Mouse (Mus musculus) layer of hippocampus, adult 8-10 months (tissue): ENCODE results near the gene Hist1h3e. TPM values are rescaled to one million over a fixed set of nuclear protein-coding genes. Genes with fewer than 3 reads are reported as not detected.

Experiments used
- DNase-seq, 2 experiments: peaks; one replicate each; pipeline ENCODE4 v3.0.0; 2022; ENCODE audit warnings: low spot score in 2 of 2
- microRNA-seq, 2 experiments: library from miRNA; unstranded; fragments of <30 nt; microRNA quantifications; one replicate each; pipeline ENCODE4 v1.2.0; 2022
- total RNA-seq, 4 experiments: library from RNA; stranded (reverse); gene quantifications; 2 replicates each; pipeline ENCODE4 v1.2.4; 2022

Gene Hist1h3e
- total RNA-seq, 4 experiments from 2014 or later = 34.8 to 43.2 (median 40.0) TPM

DNA sequence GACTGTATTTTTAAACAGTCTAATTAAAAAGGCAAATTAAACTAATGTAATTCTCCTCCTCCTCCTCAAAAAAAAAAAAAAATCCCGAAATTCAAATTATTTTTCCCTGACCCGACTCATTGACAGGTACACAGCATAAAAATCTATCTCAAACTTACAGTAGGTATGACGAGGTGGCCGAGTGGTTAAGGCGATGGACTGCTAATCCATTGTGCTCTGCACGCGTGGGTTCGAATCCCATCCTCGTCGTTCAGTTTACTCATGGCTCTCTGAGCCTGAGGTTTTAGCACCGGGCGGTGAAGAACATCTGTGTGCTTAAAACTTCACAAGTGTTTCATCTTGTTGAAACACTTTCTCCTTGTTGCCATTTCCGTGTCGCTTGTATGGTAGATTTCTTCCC is 40.5 kb downstream of the Hist1h3e start:
- DNase-seq = peak in 1 of 2 experiments; percentile 83

DNA sequence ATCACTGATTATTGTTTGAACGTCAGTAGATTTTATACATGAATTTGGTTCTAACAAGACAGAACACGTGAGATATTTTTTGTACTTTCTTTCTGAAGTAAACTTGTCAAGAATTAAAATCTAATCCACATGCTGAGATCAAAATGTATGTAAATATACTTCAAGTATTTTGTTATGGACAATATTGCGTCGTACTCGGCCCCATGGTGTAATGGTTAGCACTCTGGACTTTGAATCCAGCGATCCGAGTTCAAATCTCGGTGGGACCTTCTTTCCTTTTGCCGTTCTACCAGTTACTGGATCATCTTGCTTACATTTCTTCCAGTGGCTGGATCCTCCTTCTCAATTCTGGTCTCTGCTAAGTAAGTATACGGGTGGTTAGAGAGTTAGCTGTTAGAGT is 42.8 kb downstream of the Hist1h3e start:
- peak; percentile 68 to 87 for DNase-seq

- DNase-seq = peak; percentile 60 to 88
These were observed 43.3 kb downstream of the Hist1h3e start for GRCm38 (mm10) chr13:23518885-23519284.

- no peak for DNase-seq
These were observed 43.9 kb downstream of the Hist1h3e start for GRCm38 (mm10) chr13:23518295-23518603.

DNA sequence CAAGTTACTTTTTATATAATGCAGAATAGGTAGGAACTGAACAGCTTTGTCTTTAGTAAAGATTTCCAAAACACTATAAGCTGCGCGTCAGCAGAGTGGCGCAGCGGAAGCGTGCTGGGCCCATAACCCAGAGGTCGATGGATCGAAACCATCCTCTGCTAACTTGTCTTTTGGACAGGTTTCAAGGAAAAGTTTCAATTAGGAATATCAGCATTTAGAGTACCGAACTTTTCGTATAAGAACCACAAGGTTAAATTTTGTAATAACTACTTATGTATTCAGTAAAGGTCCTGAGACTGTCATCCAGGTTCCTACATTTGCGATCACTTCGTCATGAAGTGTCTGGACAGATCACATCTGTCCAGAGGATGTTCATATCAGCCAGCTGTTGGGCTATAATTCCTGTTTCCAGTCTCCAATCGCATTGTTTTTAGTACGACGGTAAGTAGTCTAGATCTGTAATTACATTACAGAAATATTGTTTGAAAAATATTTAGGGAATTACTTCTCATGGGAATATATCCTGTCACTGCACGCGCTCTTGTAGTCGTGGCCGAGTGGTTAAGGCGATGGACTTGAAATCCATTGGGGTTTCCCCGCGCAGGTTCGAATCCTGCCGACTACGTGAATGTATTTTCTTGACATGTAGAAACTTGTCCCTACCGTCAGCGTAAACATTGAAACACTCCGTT is 44.4 kb downstream of the Hist1h3e start:
- DNase-seq = peak; percentile 87 to 96

DNA sequence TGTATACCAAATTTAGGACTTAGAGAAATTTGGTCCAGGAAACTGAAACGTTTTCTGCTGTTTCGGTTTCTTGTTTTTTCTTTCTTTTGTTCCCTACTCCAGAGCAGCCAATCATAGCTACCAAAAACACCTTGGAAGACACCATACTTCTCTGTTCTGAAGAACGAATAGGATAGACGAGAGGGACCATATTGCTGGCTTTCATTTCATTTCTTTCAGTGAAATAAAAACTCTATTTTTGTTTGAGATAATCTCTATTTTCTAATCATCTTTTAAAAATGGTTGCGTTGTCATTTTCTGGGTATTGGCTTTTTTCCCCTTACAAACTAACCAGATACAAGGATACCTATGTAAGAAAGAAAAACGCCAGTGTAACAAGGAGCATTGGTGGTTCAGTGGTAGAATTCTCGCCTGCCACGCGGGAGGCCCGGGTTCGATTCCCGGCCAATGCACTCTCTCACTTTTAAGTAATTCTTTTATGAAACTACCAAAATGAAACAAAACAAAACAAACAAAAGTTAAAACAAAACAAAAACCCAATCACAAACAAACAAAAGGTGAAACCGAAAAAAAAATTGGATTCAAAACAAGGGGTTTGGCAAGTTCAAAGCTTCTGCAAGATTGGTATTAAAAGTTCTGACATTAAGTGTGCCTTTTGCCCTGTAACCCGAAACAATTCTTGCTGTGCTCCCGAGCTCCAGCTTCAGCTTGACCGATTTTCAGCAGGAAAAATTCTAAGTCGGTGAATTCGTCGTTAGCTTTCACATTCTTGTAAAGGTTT is 45.2 kb downstream of the Hist1h3e start:
- peak in 1 of 2 experiments; percentile 73 for DNase-seq

- DNase-seq = no peak
These were observed 46.1 kb downstream of the Hist1h3e start for GRCm38 (mm10) chr13:23515826-23516620.

DNA sequence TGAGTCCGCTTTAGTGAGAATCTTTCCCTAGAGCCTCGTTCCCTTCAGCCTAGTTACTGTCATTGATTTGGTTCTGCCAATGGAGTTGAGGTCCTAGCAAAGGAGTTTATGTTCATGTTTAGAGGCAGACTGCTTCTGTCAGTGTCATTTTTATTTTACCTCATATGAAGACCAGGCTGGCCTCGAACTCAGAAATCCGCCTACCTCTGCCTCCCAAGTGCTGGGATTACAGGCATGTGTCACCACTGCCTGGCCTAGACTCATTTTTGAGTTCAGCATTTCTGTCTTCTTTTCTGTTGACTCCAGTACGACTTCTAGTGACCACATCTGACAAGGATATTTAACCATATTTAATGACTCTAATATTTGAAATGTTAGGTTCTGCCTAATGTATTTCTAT is 46.9 kb downstream of the Hist1h3e start:
- no peak for DNase-seq

GRCm38 (mm10) chr13:23513517-23513916 is 48.7 kb downstream of the Hist1h3e start:
- DNase-seq = no peak

Small RNA genes within 50 kb of the gene (microRNA-seq; reads per million reads assigned to microRNA genes)
- 0 reads per million in 2 experiments for gene Gm44297
- 0 reads per million in 2 experiments for gene Gm44359
- gene Gm44394 = 0 reads per million in 2 experiments
- gene n-TStga1 = 0 reads per million in 2 experiments

Other genes starting within 250 kb of the Hist1h3e start
- 10 to 100 TPM; 26.0 to 33.5 (median 30.2) TPM for gene Zfp322a, start 193.2 kb downstream of the Hist1h3e start, total RNA-seq
- 1 to 10 TPM; 8.0 to 9.0 (median 8.7) TPM for gene Abt1, start 138.5 kb downstream of the Hist1h3e start, total RNA-seq
- gene Btn1a1, start 96.5 kb downstream of the Hist1h3e start, total RNA-seq = not detected
- gene Btn2a2, start 73.5 kb downstream of the Hist1h3e start, total RNA-seq = 1 to 10 TPM in 2 of 4 experiments, under 1 TPM in 2; 0.80 to 1.9 (median 1.1) TPM
- gene Hist1h4h, start 31.3 kb downstream of the Hist1h3e start, total RNA-seq = 100 to 1,000 TPM; 236 to 302 (median 261) TPM
- gene Hist1h2af, start 28.5 kb downstream of the Hist1h3e start, total RNA-seq = 1 to 10 TPM in 3 of 4 experiments, not detected in 1; 1.6 to 6.5 (median 1.8) TPM
- 1 to 10 TPM; 1.2 to 3.4 (median 2.2) TPM for gene Hist1h3g, start 26.9 kb downstream of the Hist1h3e start, total RNA-seq
- gene Hist1h2bh, start 19.0 kb downstream of the Hist1h3e start, total RNA-seq = under 1 TPM; 0.34 to 0.73 (median 0.61) TPM
- 10 to 100 TPM; 12.5 to 15.7 (median 14.2) TPM for gene Hist1h3f, start 18.3 kb downstream of the Hist1h3e start, total RNA-seq
- gene Hist1h4f, start 10.7 kb downstream of the Hist1h3e start, total RNA-seq = 100 to 1,000 TPM; 104 to 155 (median 119) TPM
- gene Hist1h1d, start 9.1 kb downstream of the Hist1h3e start, total RNA-seq = 1 to 10 TPM; 2.5 to 3.3 (median 2.8) TPM
- 1 to 10 TPM; 3.3 to 7.7 (median 4.9) TPM for gene Hist1h2ae, start 8.9 kb upstream of the Hist1h3e start, total RNA-seq
- 10 to 100 TPM; 57.3 to 67.6 (median 60.8) TPM for gene Hist1h2bg, start 9.0 kb upstream of the Hist1h3e start, total RNA-seq
- 10 to 100 TPM; 19.2 to 30.0 (median 24.4) TPM for gene Hist1h2bf, start 11.8 kb upstream of the Hist1h3e start, total RNA-seq
- gene Hist1h2ad, start 12.0 kb upstream of the Hist1h3e start, total RNA-seq = 10 to 100 TPM in 1 of 4 experiments, 1 to 10 TPM in 3; 3.0 to 11.0 (median 5.7) TPM
- gene Hist1h3d, start 13.4 kb upstream of the Hist1h3e start, total RNA-seq = 10 to 100 TPM in 2 of 4 experiments, 1 to 10 TPM in 2; 8.2 to 11.5 (median 10.5) TPM
- 100 to 1,000 TPM; 106 to 128 (median 119) TPM for gene Hist1h4d, start 19.2 kb upstream of the Hist1h3e start, total RNA-seq
- 10 to 100 TPM in 2 of 4 experiments, 1 to 10 TPM in 2; 7.9 to 10.8 (median 9.3) TPM for gene Hist1h2be, start 58.8 kb upstream of the Hist1h3e start, total RNA-seq
- 10 to 100 TPM; 36.1 to 50.5 (median 42.7) TPM for gene Hist1h1e, start 60.2 kb upstream of the Hist1h3e start, total RNA-seq
- gene Hist1h2ac, start 121.6 kb upstream of the Hist1h3e start, total RNA-seq = 1 to 10 TPM; 1.4 to 3.1 (median 2.7) TPM
- gene Hist1h2bc, start 121.8 kb upstream of the Hist1h3e start, total RNA-seq = 10 to 100 TPM; 33.4 to 55.2 (median 44.8) TPM
- under 1 TPM in 1 of 4 experiments, not detected in 3; 0.50 TPM for gene Hist1h1t, start 133.4 kb upstream of the Hist1h3e start, total RNA-seq
- 10 to 100 TPM; 71.6 to 90.3 (median 85.0) TPM for gene Hist1h4c, start 136.1 kb upstream of the Hist1h3e start, total RNA-seq
- gene Hfe, start 148.5 kb upstream of the Hist1h3e start, total RNA-seq = 1 to 10 TPM; 3.9 to 9.4 (median 7.0) TPM
- 10 to 100 TPM; 39.1 to 69.2 (median 53.5) TPM for gene Hist1h1c, start 176.4 kb upstream of the Hist1h3e start, total RNA-seq
- gene Hist1h3c, start 183.2 kb upstream of the Hist1h3e start, total RNA-seq = 1 to 10 TPM in 3 of 4 experiments, not detected in 1; 1.7 to 3.1 (median 2.7) TPM
- gene Hist1h2bb, start 184.4 kb upstream of the Hist1h3e start, total RNA-seq = 10 to 100 TPM; 14.1 to 21.7 (median 16.7) TPM
- gene Hist1h2ab, start 188.8 kb upstream of the Hist1h3e start, total RNA-seq = 10 to 100 TPM; 18.6 to 28.1 (median 23.5) TPM
- gene Hist1h3b, start 189.9 kb upstream of the Hist1h3e start, total RNA-seq = 10 to 100 TPM in 2 of 4 experiments, 1 to 10 TPM in 2; 3.1 to 10.4 (median 8.0) TPM
- 10 to 100 TPM; 47.4 to 67.0 (median 59.9) TPM for gene Hist1h4b, start 194.6 kb upstream of the Hist1h3e start, total RNA-seq
- 10 to 100 TPM; 31.9 to 42.9 (median 37.9) TPM for gene Hist1h4a, start 198.9 kb upstream of the Hist1h3e start, total RNA-seq
- 10 to 100 TPM; 22.7 to 39.9 (median 29.0) TPM for gene Hist1h3a, start 200.0 kb upstream of the Hist1h3e start, total RNA-seq
- gene Hist1h1a, start 201.3 kb upstream of the Hist1h3e start, total RNA-seq = 10 to 100 TPM; 12.6 to 19.3 (median 16.9) TPM
- gene Trim38, start 207.5 kb upstream of the Hist1h3e start, total RNA-seq = not detected
- not detected for gene Slc17a2, start 244.6 kb upstream of the Hist1h3e start, total RNA-seq